Mouse (Mus musculus) adrenal gland, adult 18-20 months (tissue): ENCODE measurements around the gene Ctnnbip1. TPM values are rescaled to one million over a fixed set of nuclear protein-coding genes. Genes with fewer than 3 reads are reported as not detected.
A peak's percentile ranks its signal among the peaks of the same experiment; 100 is the strongest.

Experiments used
- DNase-seq, 2 experiments: peaks; one replicate each; pipeline ENCODE4 v3.0.0; 2021 to 2022; ENCODE audit warnings: low spot score in 2 of 2
- total RNA-seq, 2 experiments: library from RNA; stranded (reverse); gene quantifications; 1 replicate in 1 of 2; 2 replicates in 1 of 2; pipeline ENCODE4 v1.2.3; 2021

The Ctnnbip1 gene
- total RNA-seq, 2 experiments from 2014 or later, result 16.2 to 25.1 TPM

- peak; percentile 57 to 62 for DNase-seq
Observed at GRCm38 (mm10) chr4:149586044-149586782, 68.2 kb downstream of the Ctnnbip1 start, which contains the start of gene Clstn1. Clstn1 (plus strand) TSS chr4:149586468.

GRCm38 (mm10) chr4:149586783-149587595 lies 69.0 kb downstream of the Ctnnbip1 start:
- peak; percentile 19 to 47 for DNase-seq

DNA sequence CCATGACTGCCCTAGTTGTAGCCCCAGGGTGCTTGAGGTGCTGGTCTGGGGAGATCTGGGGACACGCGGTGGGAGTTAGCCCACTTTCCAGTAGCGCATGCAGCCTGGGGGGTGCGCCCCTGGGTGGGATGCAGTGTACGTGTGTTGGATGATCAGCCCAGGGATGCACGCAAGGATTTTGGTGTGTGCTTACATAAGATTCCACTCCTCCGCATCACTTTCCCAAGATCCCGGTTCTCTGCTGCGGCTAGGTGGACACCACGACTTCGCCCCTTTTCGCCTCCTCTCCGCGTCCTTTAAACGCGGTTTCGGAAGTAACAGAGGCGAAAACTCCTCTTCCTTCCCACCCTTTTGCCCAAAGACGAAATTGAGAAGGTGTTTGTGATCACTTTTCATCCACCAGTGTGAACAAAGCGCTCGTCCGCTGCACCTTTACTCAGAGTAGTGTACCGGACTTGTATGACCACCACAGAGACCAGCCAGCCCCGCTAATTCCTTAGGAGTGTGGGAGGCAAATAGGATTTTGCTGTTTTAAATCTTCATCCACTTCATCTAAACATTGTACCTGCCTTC lies 69.6 kb downstream of the Ctnnbip1 start:
- DNase-seq, result no peak

GRCm38 (mm10) chr4:149590200-149590599 lies 72.2 kb downstream of the Ctnnbip1 start:
- no peak for DNase-seq

DNA sequence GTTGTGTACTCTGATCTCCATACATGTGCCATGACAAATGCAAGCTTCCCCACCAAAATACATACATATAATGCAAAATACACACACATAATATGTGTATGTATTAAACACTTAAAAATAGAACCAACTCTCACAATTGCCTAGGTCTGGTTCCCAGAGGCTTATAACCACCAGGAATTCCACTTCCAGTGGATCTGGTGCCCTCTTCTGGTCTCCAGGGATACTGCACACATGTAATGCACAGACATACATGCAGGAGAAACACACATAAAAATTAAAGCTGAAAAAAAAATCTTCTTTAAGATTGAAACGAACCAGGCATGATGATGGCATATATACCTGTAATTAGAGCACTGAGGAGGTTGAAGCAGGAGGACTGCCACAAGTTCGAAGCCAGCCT lies 73.5 kb downstream of the Ctnnbip1 start:
- no peak for DNase-seq

DNA sequence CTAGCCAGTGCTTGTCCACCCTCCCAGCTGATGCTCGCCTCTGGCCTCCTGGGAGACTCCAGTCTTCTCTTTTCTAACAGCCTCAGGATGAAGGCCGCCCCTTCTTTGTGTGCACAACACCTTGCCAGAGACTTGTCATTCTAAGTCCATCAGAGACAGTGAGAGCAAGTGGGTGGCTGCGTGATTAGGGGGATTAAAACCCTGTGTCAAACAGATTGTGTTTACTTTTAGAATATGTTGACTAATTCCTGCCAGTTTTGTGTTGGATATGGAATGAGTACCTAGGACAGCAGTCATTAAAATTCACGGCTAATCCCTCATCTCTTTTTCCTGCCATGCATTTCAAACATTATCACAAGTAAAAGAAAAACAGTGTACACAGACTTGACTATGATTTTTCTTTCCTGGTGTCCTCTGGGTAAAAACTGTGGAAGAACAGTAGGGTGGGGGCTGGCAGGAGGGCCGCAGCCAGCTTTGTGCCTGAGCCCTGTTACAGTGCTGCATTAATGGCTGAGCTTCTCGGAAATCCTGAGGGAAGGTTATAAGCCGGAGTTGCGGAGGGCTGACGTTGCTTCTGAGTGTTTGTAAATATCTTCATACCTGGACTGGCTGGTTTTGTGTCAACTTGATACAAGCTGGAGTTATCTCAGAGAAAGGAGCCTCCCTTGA lies 77.0 kb downstream of the Ctnnbip1 start:
- no peak for DNase-seq

- DNase-seq, result no peak
Observed at GRCm38 (mm10) chr4:149597641-149598208, 79.7 kb downstream of the Ctnnbip1 start.

DNA sequence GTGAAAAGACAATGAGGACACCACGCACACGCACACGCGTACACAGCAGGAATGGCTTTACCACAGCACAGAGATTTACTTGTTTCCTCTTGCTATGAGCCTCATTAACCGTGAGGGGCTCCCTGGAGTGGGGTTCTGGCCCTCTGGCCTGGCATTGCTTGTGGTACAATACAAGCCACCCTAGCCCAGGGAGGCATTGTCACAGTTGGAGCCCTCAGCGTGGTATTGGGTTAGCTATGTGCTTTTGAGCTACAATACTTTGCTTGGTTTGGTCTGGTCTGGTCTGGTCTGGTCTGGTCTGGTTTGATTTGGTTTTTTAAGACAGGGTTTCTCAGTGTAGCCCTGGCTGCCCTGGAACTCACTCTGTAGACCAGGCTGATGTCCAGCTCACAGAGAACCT lies 81.5 kb downstream of the Ctnnbip1 start:
- no peak for DNase-seq

GRCm38 (mm10) chr4:149600130-149600529 lies 82.1 kb downstream of the Ctnnbip1 start:
- DNase-seq, result no peak

DNA sequence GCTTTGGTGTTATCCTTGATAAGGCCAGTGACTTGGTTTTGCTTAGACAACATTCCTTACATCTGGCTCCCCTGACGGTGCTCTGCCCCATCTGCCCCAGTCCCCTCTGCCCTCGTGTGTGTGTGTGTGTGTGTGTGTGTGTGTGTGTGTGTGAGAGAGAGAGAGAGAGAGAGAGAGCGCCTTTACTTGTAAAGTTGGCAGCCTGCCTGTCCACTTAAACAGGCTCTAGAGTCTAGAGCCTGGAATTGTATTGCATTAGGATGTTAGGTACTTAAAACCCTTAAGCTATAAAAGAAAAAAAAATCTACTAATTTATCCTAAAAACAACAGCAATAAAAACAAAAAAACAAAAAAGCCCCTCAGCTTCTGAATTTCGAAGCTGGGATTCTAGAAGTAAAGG lies 83.4 kb downstream of the Ctnnbip1 start:
- DNase-seq, result no peak

DNA sequence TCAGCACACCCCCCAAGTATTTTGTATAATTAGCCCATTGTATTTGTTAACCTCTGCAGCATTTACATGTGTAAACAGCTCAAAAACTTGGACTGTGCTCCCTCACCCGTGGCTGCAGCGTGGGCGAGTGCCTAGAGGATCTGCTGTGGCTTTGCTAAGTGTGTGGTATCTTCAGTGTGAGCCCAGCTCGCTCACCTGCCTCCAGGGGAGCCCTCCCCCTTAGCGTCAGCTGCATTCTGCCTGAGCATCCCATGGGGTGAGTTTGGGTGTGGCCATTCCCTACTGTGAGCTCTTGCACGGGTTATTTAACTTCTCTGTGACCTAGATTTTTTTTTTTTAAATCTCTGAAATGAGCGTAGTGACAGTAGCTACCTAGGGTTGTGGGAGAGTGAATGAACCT lies 84.2 kb downstream of the Ctnnbip1 start:
- DNase-seq, result no peak

GRCm38 (mm10) chr4:149603860-149604259 lies 85.8 kb downstream of the Ctnnbip1 start:
- DNase-seq, result no peak

DNA sequence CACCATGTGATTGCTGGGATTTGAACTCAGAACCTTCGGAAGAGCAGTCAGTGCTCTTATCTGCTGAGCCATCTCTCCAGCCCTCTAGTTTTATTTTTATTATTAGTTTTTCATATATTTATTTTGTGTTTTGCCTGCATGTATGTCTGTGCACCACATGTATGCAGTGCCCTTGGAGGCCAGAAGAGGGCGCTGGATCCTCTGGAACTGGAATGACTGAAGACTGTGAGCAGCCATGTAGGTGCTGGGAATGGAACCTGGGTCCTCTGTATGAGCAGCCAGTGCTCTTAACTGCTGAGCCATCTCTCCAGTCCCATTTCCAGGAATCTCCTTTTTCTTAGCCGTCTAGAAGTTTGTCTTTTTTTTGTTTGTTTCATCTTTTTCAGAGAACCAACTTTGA lies 86.5 kb downstream of the Ctnnbip1 start:
- no peak for DNase-seq

GRCm38 (mm10) chr4:149606056-149606455 lies 88.0 kb downstream of the Ctnnbip1 start:
- DNase-seq, result no peak

DNA sequence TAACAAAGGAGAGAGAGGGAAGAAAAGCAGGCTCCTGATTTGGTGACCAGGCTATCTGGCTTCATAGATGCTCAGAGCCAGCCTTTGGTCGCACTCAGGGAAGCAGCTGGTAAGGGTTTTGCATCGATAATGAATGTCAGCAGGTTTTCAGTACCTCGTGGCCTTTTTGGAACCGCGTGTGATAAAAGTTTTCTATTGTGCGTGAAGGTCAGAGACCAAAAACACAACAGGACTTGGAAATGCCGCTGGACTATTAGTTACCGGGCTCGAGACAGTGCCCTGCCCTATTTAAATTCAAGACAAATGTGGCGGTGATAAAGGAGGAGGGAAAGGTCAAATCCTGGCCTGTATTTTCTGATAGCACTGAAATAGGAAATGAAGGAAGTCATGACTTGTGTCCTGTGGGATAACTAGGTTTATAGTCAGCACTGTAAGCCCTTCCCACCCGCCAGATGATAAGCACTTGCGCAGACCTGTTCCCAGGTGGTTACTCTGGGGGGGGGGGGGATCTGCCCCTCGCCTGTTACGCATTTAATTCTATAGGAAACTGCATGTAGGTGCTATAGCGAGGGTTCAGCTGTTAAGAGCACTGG lies 88.8 kb downstream of the Ctnnbip1 start:
- no peak for DNase-seq

DNA sequence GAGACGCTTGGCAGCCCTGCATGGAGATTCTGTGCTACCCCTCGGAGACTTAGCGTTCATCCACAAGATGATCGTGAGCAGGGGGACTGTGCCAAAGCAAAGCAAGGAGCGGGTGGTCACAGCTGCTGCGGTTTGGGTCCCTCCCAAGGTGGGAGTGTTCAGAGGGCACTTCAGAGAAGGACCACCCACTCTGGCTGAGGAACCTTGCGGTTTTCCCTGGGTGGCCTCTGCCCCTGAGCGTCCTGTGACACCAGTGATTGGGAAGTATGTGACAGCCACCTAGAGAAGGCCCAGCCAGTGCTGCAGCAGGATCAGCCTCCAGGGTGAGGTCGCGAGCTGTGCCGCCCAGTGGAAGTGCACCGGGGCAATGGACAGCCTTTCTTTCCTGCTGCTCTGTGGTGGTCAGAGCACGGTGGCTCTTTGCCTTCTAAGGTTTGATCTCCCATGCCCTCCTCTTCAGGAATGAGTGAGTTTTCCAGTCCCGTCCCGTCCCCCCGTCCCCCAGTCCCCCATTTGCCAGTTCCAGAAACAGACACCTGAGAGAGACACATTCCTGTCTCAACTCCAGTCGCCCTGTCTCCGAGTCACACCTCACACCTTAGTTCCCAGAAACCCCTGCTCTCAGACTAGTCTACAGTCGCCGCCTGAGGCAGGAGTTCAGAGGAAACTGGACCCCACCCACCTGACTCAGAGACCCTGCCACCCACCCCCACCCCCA lies 89.7 kb downstream of the Ctnnbip1 start:
- no peak for DNase-seq

- DNase-seq, result no peak
Observed at GRCm38 (mm10) chr4:149608309-149608638, 90.2 kb downstream of the Ctnnbip1 start.

- DNase-seq, result no peak
Observed at GRCm38 (mm10) chr4:149609256-149610025, 91.4 kb downstream of the Ctnnbip1 start.

DNA sequence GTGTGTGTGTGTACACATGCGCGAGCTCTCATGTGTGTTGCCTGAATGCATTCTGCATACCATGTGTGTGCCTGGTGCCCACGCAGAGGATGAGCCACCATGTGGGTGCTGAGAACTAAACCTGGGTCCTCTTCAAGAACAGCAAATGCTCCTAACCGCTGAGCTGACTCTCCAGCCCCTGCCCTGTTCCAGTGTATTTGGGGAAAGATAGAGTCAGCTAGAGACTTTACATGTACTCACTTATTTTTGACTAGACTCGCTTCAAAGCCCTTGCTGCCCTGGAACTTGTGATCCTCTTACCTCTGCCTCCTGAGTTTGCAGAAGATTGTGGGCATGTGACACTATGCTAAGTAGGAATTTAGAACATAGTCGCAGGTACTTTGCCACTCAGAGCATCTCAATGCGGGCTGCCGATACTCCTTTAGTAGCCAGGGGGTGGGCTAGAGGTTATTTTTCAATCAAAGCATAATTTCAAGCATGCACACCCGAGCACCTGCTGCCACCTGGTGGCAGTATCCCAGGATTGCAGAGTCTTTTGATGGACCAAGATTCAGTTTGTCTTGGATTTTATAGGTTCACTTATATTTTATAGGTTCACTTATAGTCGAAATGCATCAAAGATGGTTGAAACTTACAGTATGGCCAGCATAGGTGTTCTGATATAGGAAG lies 93.5 kb downstream of the Ctnnbip1 start:
- peak; percentile 33 to 51 for DNase-seq
